Mouse (Mus musculus) brain, embryonic 14.5 days (tissue): ENCODE results near the gene Il9r. TPM values are rescaled to one million over a fixed set of nuclear protein-coding genes. Genes with fewer than 3 reads are reported as not detected.

Experiments
- DNase-seq: peaks from one replicate; pipeline ENCODE4 v3.0.0-alpha.2; 2011; ENCODE audit warnings: low read depth
- CTCF ChIP-seq: fragments of 200-500 bp; IDR thresholded peaks from 2 replicates; pipeline ENCODE4 v1.5.1; 2012; ENCODE audit warnings: inconsistent platforms, mild to moderate bottlenecking, moderate library complexity, borderline replicate concordance; ENCODE audit not compliant: insufficient read depth, insufficient read length; ENCODE audit errors: extremely low read depth
- POLR2A ChIP-seq: fragments of 200-500 bp; IDR thresholded peaks from 2 replicates; pipeline ENCODE4 v1.6.1; 2012; ENCODE audit warnings: mild to moderate bottlenecking, inconsistent platforms, borderline replicate concordance; ENCODE audit not compliant: poor library complexity, insufficient read depth, insufficient read length, severe bottlenecking; ENCODE audit errors: extremely low read depth
- polyA plus RNA-seq: library from polyadenylated mRNA; depleted of rRNA; stranded (reverse); fragments of >200 nt; gene quantifications from 2 replicates; pipeline ENCODE4 v1.2.3, GENCODE M21; 2012

Gene Il9r
- polyA plus RNA-seq, 1 experiment, result not detected

GRCm38 (mm10) chr11:32236712-32237410 is 36.8 kb upstream of the Il9r start:
- peak; percentile 70 for DNase-seq
- TF ChIP-seq POLR2A (no peak), CTCF (peak; percentile 73)

GRCm38 (mm10) chr11:32236132-32236531 is 36.1 kb upstream of the Il9r start:
- TF ChIP-seq CTCF (no peak), POLR2A (no peak)
- peak; percentile 76 for DNase-seq

- TF ChIP-seq POLR2A (no peak), CTCF (no peak)
- peak; percentile 97 for DNase-seq
These were observed 35.6 kb upstream of the Il9r start for GRCm38 (mm10) chr11:32235646-32236045.

- TF ChIP-seq POLR2A (no peak), CTCF (no peak)
- DNase-seq, result no peak
These were observed 34.9 kb upstream of the Il9r start for GRCm38 (mm10) chr11:32234816-32235485.

GRCm38 (mm10) chr11:32233895-32234294 is 33.8 kb upstream of the Il9r start:
- TF ChIP-seq POLR2A, result no peak
- no peak for TF ChIP-seq CTCF
- no peak for DNase-seq

- TF ChIP-seq CTCF, result no peak
- no peak for TF ChIP-seq POLR2A
- no peak for DNase-seq
These were observed 32.8 kb upstream of the Il9r start for GRCm38 (mm10) chr11:32232848-32233247.

GRCm38 (mm10) chr11:32231125-32231524 is 31.0 kb upstream of the Il9r start:
- TF ChIP-seq CTCF, result no peak
- no peak for TF ChIP-seq POLR2A
- no peak for DNase-seq

- DNase-seq, result no peak
- TF ChIP-seq POLR2A (no peak), CTCF (no peak)
These were observed 30.1 kb upstream of the Il9r start for GRCm38 (mm10) chr11:32230220-32230619.

GRCm38 (mm10) chr11:32228292-32228845 is 28.3 kb upstream of the Il9r start:
- no peak for DNase-seq
- no peak for TF ChIP-seq CTCF
- TF ChIP-seq POLR2A, result no peak

- DNase-seq, result no peak
- TF ChIP-seq CTCF (no peak), POLR2A (no peak)
These were observed 27.5 kb upstream of the Il9r start for GRCm38 (mm10) chr11:32227555-32227954.

GRCm38 (mm10) chr11:32227041-32227440 is 27.0 kb upstream of the Il9r start:
- TF ChIP-seq CTCF (no peak), POLR2A (no peak)
- no peak for DNase-seq
